Mouse (Mus musculus) CD8-positive naive resting alpha-beta T cell, adult 2 months (primary cell): ENCODE results near the gene Phb.

ENCODE experiments used
- DNase-seq, 2 experiments: peaks; one replicate each; pipeline ENCODE4 v3.0.0; 2022; ENCODE audit warnings: low read depth in 2 of 2, low spot score in 2 of 2

The Phb gene

GRCm38 (mm10) chr11:95666529-95667149 lies at the start of gene Phb:
Phb (plus strand) TSS chr11:95666957.
- DNase-seq, result peak; percentile 89 to 91

DNA sequence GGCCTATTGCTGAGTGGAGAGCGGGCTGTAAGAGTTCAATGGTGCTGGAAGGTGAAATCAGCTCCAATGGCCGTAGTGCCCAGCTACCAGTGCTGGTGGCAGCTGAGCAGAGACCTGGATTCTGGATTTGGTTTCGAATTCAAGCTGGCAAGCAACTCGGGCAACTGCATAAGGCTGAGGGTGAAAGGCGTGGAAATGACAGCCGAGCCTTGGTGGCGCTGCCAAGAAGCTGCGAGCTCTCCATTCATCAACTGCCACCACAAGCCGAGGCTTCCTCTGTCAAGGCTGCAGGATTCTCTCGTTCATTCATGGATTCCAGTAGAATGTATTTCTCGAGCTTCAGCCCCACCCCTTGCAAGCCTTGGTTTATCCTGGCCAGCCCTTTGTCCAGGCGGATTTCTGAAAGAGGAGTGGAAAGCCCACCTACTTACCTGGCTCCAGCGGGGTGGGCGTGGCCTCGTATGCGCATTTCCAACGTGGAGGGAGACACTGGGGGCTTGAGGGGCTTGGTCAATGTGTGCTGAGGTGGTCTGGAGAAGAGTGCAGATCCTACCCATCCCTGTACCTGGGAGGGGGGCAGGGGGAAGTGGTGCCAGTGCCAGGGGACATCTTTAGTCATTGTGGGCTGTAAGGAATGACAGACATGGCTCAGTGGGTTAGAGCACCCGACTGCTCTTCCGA lies 48.8 kb upstream of the Phb start:
- no peak for DNase-seq

- DNase-seq, result no peak
Measured at GRCm38 (mm10) chr11:95619081-95619480, 47.7 kb upstream of the Phb start.

DNA sequence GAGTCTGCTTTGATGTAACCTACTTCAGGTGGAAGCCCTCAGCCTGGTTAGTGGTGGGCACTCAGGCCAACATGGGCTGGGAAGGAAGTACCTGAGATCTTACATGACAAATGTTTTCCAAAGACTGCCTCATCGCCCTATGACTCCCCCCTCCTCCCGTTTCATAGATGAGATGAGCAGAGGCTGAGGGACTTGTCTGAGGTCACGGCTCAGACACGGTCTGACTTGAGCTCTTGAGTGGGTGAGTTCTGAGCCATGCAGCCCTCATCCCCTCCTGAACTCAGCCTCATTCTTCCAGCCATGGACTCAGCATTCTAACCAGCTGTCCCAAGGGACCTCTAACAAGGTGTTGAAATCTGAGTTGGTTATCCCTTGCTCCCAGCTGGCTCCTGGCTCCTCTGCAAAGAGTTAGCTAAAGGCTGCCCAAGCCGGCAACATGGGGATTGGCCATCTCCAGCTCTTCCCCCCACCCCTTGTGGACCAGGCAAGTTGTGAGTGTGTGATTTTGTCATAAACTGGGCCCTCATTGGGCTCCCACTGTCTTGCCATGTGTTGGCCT lies 46.8 kb upstream of the Phb start:
- no peak for DNase-seq

DNA sequence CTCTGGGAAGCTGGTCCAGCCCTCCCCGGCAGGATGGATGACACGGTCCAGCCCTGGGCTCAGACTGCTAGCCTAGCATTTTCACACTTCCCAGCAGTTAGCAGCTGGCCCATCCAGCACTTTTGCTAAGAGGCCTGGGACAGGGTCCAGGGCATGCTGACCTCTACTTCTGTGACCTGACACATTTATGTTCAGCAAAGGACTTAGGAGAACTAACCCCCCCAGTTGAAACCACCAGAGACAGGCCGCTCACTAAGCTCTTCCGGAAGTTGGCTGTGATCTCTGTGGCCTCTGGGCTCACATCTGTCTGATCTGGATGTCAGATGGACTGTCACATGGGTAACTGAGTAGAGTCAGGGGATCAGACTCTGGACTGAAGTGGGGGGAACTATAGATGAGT lies 45.7 kb upstream of the Phb start:
- no peak for DNase-seq

GRCm38 (mm10) chr11:95621541-95622130 lies 45.1 kb upstream of the Phb start:
- DNase-seq, result no peak

GRCm38 (mm10) chr11:95622426-95622825 lies 44.3 kb upstream of the Phb start:
- DNase-seq, result no peak

- no peak for DNase-seq
Measured at GRCm38 (mm10) chr11:95630558-95630957, 36.2 kb upstream of the Phb start.

GRCm38 (mm10) chr11:95631301-95631700 lies 35.5 kb upstream of the Phb start:
- DNase-seq, result no peak

DNA sequence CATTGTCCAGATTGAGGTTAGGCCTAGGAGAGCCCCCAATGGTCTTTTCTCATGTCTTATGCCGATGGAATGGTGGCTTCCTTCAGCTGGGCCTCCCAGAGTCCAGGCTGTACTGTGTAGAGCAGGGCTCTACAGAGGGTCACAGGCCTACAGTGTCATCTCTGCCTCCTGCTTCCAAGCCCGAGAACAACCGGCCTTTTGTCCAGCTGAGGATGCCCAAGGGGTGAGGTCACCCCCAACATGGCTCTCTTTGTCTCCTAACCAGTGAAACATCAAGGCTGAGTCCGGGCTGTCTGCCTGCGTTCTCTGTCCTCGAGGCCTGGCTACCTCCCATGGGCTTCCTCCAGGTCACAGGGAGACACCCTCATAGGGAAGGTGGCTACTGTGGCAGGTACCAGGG lies 34.3 kb upstream of the Phb start:
- no peak for DNase-seq

- DNase-seq, result no peak
Measured at GRCm38 (mm10) chr11:95633512-95634000, 33.2 kb upstream of the Phb start.

DNA sequence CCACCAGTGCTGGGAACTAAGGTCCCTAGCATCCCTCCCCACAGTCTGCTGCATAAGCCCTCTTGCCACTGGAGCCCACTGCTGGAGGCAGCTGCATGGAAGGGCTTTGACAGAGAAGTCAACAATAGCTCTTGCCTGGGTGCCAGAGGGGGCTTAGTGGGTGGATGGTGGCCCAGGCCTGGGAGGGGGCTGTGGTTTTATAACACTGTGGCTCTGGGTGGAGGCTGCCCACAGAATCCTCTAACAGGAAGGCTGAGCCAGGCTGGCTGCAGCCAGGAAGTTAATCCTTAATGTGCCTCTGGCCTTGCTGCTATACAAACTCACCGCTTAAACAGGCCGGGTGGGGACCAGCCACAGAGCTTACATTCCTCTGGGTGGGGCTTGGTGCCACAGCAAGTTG lies 31.7 kb upstream of the Phb start:
- DNase-seq, result no peak

- DNase-seq, result no peak
Measured at GRCm38 (mm10) chr11:95640751-95641150, 26.0 kb upstream of the Phb start.

GRCm38 (mm10) chr11:95642534-95643280 lies 24.1 kb upstream of the Phb start:
- DNase-seq, result no peak

DNA sequence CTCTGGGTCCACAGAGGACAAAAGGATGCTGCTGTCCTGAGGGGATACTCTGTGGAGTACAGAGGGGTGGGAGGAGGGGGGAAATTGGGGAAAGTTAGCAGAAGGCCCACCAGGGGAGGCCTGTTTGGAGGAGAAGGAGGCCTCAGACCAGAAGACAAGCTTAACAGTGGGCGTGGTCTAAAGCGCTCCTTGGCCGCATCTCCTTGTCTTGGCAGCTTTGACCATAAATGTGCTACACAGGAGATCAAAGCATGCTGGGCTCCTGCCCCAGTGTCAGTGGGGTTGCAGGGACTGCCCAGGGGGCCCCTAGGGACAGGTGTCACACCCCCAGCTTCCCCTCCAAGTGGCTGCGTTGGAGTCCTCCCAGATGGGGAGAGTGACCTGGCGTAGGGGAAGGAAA lies 22.9 kb upstream of the Phb start:
- DNase-seq, result no peak

DNA sequence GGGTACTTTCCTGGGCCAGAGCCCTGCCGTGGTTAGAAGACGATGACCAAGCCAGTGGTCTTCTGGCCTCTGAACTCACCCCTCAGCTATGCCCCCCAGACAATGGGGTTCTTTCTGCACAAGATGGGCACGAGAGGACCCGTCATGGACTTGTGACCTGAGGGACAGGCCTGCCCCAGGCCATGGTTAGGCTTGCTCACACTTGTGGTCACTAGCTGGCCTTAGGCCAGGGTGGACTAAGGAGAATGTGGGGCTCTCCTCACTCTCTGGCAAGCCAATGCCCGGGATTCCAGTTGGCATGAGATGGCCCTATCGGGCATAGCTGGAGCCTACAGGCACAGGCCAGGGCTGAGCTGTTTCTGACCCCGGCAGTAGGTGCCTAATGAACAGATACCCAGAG lies 22.4 kb upstream of the Phb start:
- no peak for DNase-seq

GRCm38 (mm10) chr11:95645397-95646153 lies 21.2 kb upstream of the Phb start:
- no peak for DNase-seq

GRCm38 (mm10) chr11:95646154-95646490 lies 20.6 kb upstream of the Phb start:
- no peak for DNase-seq

DNA sequence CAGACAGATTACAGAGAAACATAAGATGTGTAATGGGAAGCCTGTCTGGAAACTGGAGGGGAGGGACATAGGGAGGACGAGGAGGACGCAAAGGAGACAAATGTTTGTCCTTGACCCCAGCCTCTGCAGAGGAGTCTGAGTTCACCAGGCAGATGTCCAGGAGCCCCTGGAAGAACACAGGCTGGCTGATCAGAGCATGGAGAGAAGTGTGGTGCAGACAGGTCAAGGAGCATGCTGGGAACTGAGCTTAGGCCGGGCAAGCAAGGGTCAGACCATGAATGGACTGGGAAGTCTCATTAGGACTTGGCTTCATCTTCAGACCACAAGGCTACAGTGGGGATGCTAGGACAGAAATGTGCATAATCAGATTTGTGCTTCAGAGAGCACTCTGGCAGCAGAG lies 19.0 kb upstream of the Phb start:
- DNase-seq, result no peak

- peak; percentile 19 to 53 for DNase-seq
Measured at GRCm38 (mm10) chr11:95648827-95649226, 17.9 kb upstream of the Phb start.

DNA sequence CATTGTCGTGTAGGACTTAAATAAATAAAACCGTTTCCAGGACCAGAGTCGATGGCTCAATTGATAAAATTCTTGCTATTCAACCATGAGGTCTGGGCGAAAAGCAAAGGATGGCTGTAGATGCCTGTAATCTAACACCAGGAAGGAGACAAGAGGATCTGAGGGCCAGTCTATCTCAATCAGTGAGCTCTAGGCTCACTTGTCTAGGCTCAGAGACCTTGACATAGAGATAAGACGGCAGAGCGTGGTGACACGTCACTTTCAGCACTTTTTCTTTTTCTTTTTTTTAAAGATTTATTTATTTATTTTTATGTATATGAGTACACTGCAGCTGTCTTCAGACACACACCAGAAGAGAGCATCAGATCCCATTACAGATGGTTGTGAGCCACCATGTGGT lies 17.2 kb upstream of the Phb start:
- no peak for DNase-seq
